Mouse (Mus musculus): ENCODE data around the gene Slmap. TPM values are rescaled to one million over a fixed set of nuclear protein-coding genes. Genes with fewer than 3 reads are reported as not detected.

Gene Slmap
- polyA plus RNA-seq, 1 experiment from 2014 or later = 15.0 TPM

DNA sequence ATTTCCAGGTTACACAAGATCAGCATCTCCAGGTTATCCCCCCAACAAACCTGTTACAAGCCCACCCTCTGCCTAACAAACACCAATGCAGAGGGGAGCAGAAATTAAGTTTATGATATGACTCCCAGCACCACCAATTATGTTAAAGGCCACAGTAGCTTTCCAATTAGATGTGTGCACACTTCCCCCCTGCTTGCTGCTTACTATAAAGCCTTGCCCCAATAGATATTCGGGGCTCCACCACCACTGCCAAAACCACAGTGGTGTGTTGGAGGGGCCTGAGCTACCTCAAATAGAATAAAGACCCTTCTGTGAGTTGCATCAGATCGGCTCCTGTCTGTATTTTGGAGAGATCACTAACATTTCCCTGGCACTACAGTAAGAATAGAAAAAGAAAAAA lies 17.7 kb upstream of the Slmap start:
- DNase-seq (ENCODE audit: extremely low spot score, low spot score) = no peak
- Histone ChIP-seq H3K4me3 (no peak overlapping the region), H3K36me3 (replicated peaks) (no peaks in the 10 kb centered on the region), H3K9me3 (no peaks in the 10 kb centered on the region), H3K27ac (no peak overlapping the region), H3K4me1 (peaks cover 1% of the 10 kb centered on the region), H3K27me3 (ENCODE audit: poor library complexity, severe bottlenecking) (no peaks in the 10 kb centered on the region)
- WGBS = 83% methylated on average over 2 of the region's 2 CpGs

DNA sequence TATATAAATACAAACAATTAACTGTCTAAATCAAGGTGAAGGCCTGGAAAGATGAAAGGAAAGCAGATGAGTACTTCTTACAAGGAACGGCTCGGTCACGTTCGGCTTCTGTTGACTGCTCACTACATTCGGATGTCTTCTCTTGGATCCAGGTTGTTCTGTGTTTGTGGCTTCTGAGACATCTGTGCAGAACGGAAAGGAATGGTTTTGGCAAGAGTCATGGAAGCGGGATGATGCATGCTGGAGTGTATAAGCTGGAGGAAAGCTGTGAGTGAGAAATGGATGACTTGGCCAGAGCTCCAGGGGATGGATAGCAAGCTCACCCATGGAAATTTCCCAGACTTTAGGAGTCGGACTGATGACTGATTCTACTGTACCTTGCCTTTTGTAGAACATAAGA lies 16.0 kb upstream of the Slmap start:
- H3K9me3 ChIP-seq = no peaks in the 10 kb centered on the region
- no peak overlapping the region for H3K4me3 ChIP-seq
- no peak overlapping the region for H3K27ac ChIP-seq
- WGBS = 92% methylated on average over 8 of the region's 8 CpGs
- H3K27me3 ChIP-seq (ENCODE audit: poor library complexity, severe bottlenecking) = no peaks in the 10 kb centered on the region
- H3K4me1 ChIP-seq = no peaks in the 10 kb centered on the region
- no peaks in the 10 kb centered on the region for H3K36me3 ChIP-seq (replicated peaks)
- DNase-seq (ENCODE audit: extremely low spot score, low spot score) = no peak

DNA sequence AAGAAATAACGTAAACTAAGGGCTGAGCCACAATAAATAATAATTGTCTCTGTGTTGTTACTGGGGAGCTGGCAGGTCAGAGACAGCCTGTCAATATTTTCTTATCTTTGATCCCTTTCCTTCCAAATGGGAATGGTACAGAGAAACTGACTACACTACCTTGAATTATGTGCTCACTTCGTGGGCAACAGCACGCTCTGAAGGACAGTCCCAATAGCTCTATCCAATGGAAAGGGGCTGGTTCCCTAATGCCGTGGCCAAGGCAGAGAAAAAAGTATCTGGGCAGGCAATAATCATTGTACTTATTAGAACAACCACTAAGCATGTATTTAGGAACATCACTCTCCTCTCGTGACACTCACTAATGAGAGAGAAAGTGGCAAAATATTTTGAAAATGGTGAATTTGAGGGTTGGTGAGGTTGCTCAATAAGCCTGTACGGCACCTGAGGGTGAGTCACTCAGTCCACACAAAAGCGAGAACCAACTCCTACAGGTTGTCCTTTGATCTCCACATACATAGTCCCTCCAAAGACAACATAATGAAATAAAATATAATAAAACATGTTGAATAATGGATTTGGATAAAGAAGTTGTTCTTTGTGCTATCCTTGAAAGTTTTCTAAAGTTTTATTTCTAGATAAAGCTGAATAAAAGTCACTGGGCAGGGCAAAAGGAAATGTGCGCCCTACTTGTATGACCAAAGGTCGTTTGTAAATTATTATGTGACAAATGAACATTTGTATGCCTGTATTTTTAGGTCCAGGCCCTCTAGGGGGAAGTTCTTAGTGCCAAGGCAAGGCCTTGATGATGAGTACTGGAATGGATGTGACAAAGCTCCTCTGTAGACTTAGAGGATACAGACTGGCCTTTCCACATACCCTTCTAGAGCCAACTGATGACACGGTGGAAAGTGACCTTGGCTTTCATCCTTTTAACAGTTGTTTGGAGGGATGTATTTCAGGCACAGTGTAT lies 13.1 kb upstream of the Slmap start:
- Histone ChIP-seq H3K36me3 (replicated peaks) (no peaks in the 10 kb centered on the region), H3K27ac (no peak overlapping the region), H3K4me1 (no peaks in the 10 kb centered on the region), H3K4me3 (no peak overlapping the region), H3K27me3 (ENCODE audit: poor library complexity, severe bottlenecking) (no peaks in the 10 kb centered on the region), H3K9me3 (no peaks in the 10 kb centered on the region)
- WGBS = 85% methylated on average over 10 of the region's 10 CpGs
- no peak for DNase-seq (ENCODE audit: extremely low spot score, low spot score)

DNA sequence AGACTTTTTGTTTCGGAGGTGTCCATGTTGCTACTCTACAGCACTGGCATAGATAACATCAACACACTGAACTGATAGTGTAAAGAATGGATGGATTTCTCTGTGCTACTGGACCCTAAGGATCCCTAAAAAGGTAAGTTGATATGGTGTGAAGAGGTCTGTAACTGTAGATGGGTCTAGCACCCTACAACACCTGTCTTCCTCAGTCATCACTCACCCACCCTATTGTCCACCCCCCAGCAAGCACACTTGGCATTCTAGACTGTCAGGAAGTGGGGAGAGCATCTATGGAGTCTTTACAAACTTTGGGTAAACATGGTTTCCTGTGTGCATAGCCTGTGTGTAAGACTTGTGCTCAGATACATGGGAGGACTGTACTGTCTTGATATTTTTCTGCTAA lies 7.4 kb upstream of the Slmap start:
- 0 out of 2 replicates have a peak, but pooled peaks cover 6% of the 10 kb centered on the region for H3K27me3 ChIP-seq (ENCODE audit: poor library complexity, severe bottlenecking)
- H3K4me1 ChIP-seq = no peaks in the 10 kb centered on the region
- DNase-seq (ENCODE audit: extremely low spot score, low spot score) = no peak
- WGBS = 96% methylated on average over 1 of the region's 1 CpGs
- no peaks in the 10 kb centered on the region for H3K36me3 ChIP-seq (replicated peaks)
- H3K9me3 ChIP-seq = no peaks in the 10 kb centered on the region
- no peak overlapping the region for H3K27ac ChIP-seq
- no peak overlapping the region for H3K4me3 ChIP-seq

DNA sequence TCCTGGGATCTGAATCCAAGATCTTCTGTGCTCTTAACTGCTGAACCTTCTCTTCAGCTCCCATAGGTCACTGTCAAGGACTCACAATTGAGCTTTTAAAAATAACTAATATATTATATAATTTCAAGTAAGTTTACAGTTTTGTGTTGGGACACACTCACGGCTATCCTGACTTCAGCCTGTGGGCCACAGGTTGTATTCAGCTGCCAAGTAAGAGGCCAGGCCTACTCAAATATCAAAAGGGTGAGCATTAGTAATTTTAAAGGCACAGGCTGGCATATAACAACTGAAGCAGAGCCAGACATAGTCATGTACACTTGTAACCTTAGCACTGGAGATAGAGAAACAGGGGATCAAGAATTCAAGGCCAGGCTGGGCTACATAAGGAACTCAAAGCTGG lies 5.8 kb upstream of the Slmap start:
- H3K27ac ChIP-seq = no peak overlapping the region
- H3K9me3 ChIP-seq = no peaks in the 10 kb centered on the region
- WGBS = 90% methylated on average over 1 of the region's 1 CpGs

DNA sequence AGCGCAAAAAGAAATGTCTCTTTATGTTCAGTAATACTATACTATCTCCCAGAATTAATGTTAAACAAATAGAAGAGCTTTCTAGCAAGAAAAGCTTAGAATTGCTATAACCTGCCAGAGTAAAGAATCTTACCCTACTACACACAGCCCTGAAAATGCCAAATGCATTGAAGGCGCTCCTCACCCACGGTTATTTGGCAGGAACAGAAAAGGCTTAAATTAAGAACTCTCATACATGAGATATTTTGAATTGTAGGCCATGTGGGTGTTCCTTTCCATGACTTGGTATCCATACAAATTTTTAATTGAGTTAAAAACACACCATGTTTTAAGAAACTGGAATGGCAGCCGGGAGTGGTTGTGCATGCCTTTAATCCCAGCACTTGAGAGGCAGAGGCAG lies 4.5 kb upstream of the Slmap start:
- no peaks in the 10 kb centered on the region for H3K36me3 ChIP-seq (replicated peaks)
- H3K27me3 ChIP-seq (ENCODE audit: poor library complexity, severe bottlenecking) = 0 out of 2 replicates have a peak, but pooled peaks cover 6% of the 10 kb centered on the region
- H3K4me3 ChIP-seq = no peak overlapping the region
- no peak overlapping the region for H3K27ac ChIP-seq
- H3K9me3 ChIP-seq = no peaks in the 10 kb centered on the region
- 88% methylated on average over 4 of the region's 4 CpGs for WGBS
- no peak for DNase-seq (ENCODE audit: extremely low spot score, low spot score)
- H3K4me1 ChIP-seq = no peaks in the 10 kb centered on the region

More for the DNA sequence above, 5.8 kb upstream of the Slmap start:
- H3K27me3 ChIP-seq (ENCODE audit: poor library complexity, severe bottlenecking) = 0 out of 2 replicates have a peak, but pooled peaks cover 6% of the 10 kb centered on the region
- no peaks in the 10 kb centered on the region for H3K4me1 ChIP-seq
- no peak overlapping the region for H3K4me3 ChIP-seq
- no peak for DNase-seq (ENCODE audit: extremely low spot score, low spot score)
- no peaks in the 10 kb centered on the region for H3K36me3 ChIP-seq (replicated peaks)

DNA sequence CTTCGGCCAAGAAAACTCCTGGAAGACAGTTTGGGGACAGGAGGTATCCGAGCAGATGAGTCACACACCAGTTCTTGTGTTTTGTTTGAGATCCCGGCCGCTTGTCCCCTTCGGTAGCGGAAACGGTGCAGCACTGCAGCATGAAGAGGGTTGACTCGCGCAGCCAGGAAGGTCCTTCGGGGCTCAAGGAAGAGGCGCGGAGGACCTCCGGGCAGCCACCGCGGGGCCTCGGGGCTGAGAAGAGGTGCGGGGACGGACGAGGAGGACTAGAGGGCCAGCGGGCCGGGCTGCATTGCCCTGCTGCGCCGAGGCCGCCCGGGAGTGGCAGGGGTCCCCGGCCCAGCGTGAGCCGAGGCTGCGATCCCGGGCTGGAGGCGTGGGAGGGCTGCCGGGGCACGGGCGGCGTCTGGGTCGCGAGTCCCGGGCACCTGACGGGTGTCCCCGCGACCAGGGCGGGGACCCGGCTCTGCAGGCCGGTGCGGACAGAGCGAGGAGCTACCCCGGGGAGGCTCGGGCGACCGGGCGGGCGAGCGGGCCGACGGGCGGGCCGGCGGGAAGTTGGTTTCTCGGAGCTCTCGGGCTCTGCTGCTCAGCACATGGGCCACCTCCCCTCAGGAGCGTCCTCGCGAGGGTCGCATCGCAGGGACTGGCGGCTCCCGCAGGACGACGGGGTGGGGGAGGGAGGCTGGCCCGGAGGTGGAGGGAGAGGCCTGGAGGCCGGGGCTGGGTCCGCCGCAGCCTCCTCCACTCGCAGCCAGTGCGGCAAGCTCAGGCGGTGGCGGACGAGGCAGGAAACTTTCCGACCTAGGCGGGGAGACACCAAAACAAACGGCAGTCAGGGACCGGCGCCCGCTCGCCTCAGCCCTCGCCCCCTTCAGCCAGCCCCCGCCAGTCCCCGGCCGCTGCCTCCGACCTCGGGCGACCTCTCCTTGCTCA lies 642 bp downstream of the Slmap start:
- H3K4me1 ChIP-seq = peaks cover 43% of the 10 kb centered on the region
- no peaks in the 10 kb centered on the region for H3K9me3 ChIP-seq
- WGBS = under 1% methylated on average over 89 of the region's 92 CpGs
- H3K27ac ChIP-seq = peak overlapping the region; percentile 92
- H3K27me3 ChIP-seq (ENCODE audit: poor library complexity, severe bottlenecking) = 0 out of 2 replicates have a peak, but pooled peaks cover 6% of the 10 kb centered on the region
- peaks cover 23% of the 10 kb centered on the region for H3K36me3 ChIP-seq (replicated peaks)
- peak overlapping the region; percentile 98 for H3K4me3 ChIP-seq
- DNase-seq (ENCODE audit: extremely low spot score, low spot score) = peak; percentile 50

DNA sequence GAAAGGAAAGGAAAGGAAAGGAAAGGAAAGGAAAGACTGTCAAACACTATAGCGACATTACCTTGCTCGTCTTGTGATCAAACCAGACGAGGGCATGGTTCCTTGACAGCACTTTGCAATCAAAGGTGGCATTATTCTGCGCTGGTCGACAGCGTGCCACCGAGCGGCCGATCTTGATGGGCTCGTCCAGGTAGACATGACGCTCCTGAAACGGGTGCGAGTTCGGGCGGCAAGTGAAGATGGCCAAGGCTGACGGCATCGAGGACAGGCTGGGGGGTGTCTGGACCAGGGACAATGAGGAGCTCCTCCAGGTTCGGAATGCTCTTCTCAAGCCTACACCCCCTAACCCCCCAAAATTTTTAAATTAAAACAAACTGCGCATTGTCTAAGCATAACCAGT lies 1.5 kb downstream of the Slmap start:
- Histone ChIP-seq H3K4me3 (peak overlapping the region; percentile 98), H3K27ac (no peak overlapping the region), H3K9me3 (no peaks in the 10 kb centered on the region), H3K4me1 (peaks cover 43% of the 10 kb centered on the region), H3K27me3 (ENCODE audit: poor library complexity, severe bottlenecking) (0 out of 2 replicates have a peak, but pooled peaks cover 4% of the 10 kb centered on the region), H3K36me3 (replicated peaks) (peaks cover 30% of the 10 kb centered on the region)
- 27% methylated on average over 19 of the region's 19 CpGs for WGBS
- DNase-seq (ENCODE audit: extremely low spot score, low spot score) = peak; percentile 20

DNA sequence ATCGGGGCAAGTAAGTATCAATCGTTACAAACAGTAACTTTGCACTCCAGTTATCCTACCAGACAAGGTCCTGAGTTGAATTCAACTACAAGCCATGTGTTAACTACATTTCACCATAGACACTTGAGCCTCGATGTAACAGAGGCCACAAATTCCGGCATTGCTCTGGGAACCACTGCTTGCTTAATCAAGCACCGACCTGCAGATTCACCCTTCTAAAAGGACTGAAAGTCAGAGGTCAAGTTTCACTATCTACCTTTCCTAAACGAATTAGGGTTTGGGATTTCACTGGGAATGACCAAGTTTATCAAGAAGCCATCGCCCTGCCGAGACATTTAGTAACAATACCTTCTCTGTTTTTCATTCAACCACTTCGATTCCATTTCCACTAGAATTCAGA lies 2.0 kb downstream of the Slmap start:
- no peak for DNase-seq (ENCODE audit: extremely low spot score, low spot score)
- H3K27me3 ChIP-seq (ENCODE audit: poor library complexity, severe bottlenecking) = no peaks in the 10 kb centered on the region
- peaks cover 32% of the 10 kb centered on the region for H3K36me3 ChIP-seq (replicated peaks)
- H3K4me1 ChIP-seq = peaks cover 43% of the 10 kb centered on the region
- H3K4me3 ChIP-seq = peak overlapping the region; percentile 98
- H3K9me3 ChIP-seq = no peaks in the 10 kb centered on the region
- H3K27ac ChIP-seq = no peak overlapping the region
- 69% methylated on average over 9 of the region's 9 CpGs for WGBS

DNA sequence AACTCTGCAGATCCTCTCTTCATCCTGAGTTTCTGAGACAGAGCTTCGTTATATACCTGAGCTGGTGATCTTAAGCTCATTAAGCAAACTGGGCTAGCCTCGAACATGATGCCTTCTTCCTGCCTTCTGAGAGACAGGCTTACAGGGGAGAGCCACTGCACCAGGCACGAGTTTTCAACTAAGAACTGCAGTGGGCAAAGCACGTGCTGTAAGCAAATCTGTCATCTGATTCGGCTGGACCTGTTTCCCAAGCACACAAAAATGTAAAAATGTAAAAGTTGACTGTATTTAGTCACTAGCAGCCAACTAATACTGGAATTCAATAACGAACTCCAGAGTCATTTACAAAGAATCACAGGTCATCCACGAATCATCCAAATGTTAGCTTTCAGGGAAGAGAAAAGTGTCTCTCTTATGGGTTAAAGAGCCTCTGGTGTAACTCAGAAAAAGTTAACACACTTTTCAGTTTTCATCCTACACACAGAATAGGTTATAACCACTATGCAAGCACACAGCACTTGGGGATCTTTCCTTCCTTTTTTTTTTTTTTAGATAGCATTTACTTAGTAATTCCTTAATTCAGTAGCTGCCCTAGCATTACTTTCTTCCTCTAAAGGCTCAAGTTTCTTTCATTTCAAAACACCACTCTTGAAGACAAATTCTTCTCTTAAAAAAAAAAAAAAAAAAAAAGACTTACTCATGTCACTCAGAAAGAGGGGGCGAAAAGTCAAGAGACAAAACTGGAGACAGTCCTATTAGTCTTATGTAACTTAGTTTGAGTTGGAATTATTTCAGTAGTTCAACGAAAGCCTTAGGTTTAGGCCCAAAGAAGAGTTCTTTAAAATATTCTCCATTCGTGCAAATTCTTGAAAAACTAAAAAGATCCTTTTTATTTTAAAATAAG lies 3.1 kb downstream of the Slmap start:
- peaks cover 37% of the 10 kb centered on the region for H3K36me3 ChIP-seq (replicated peaks)
- H3K4me1 ChIP-seq = peaks cover 43% of the 10 kb centered on the region
- 84% methylated on average over 10 of the region's 10 CpGs for WGBS
- H3K9me3 ChIP-seq = no peaks in the 10 kb centered on the region
- H3K27me3 ChIP-seq (ENCODE audit: poor library complexity, severe bottlenecking) = no peaks in the 10 kb centered on the region
- H3K4me3 ChIP-seq = peak overlapping the region; percentile 98; the same call in 1 of the 2 replicates
- no peak overlapping the region for H3K27ac ChIP-seq
- DNase-seq (ENCODE audit: extremely low spot score, low spot score) = no peak

DNA sequence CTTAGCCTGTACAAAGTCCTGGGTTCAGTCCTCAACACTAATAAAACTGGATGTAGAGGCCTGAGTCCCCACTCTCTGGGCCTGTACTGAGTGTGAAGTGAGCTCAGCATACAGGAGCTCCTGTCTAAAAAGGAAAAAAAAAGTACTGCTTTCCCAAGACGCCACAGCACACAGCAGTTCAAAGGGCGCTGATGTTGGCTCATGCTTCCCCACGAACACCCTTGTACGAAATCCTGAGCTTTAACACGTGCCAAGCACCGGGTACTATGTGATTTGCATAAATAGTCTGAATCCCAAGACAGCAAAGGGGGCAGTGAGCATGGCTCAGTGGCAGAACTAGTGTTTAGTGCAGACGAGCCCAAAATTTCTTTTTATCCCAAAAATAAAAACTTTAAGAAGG lies 4.4 kb downstream of the Slmap start:
- peaks cover 46% of the 10 kb centered on the region for H3K4me1 ChIP-seq
- peaks cover 37% of the 10 kb centered on the region for H3K36me3 ChIP-seq (replicated peaks)
- H3K27ac ChIP-seq = no peak overlapping the region
- no peaks in the 10 kb centered on the region for H3K27me3 ChIP-seq (ENCODE audit: poor library complexity, severe bottlenecking)
- H3K9me3 ChIP-seq = no peaks in the 10 kb centered on the region
- no peak overlapping the region for H3K4me3 ChIP-seq
- DNase-seq (ENCODE audit: extremely low spot score, low spot score) = no peak
- WGBS = 89% methylated on average over 7 of the region's 7 CpGs

DNA sequence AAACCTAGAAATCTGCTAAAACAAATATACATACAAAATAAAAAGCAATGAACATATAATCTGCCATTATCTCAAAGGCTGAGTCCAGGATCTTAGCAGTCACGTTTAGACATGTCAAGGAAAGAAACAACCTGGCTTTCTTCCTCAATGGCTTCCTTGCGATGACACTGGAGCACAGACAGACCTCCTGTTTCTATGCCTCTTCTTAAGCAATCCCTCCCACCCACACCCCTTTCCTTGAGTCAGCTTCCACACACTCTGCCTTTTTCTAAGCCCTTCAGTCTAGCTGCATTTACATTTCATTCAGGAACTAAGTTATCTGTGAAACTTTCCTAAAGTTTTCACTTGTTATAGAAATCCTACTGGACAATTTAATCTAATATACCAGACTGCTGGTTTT lies 6.4 kb downstream of the Slmap start:
- Histone ChIP-seq H3K27ac (no peak overlapping the region), H3K36me3 (replicated peaks) (peaks cover 49% of the 10 kb centered on the region), H3K9me3 (no peaks in the 10 kb centered on the region), H3K4me3 (no peak overlapping the region), H3K4me1 (peaks cover 40% of the 10 kb centered on the region), H3K27me3 (ENCODE audit: poor library complexity, severe bottlenecking) (no peaks in the 10 kb centered on the region)
- 84% methylated on average over 2 of the region's 2 CpGs for WGBS
- DNase-seq (ENCODE audit: extremely low spot score, low spot score) = no peak

Data from forebrain, embryonic 10.5 days (tissue).